Mouse (Mus musculus) midbrain, embryonic 12.5 days (tissue): ENCODE measurements around the gene Kcna5. TPM values are rescaled to one million over a fixed set of nuclear protein-coding genes. Genes with fewer than 3 reads are reported as not detected.

Experiments
- ATAC-seq: fragments of 200-750 bp; cut with Nextera tagmentation; 2 replicates; pipeline ENCODE4 v1.8.0; 2017; ENCODE audit warnings: low read depth, moderate TSS enrichment, moderate library complexity; ENCODE audit not compliant: low FRiP score
- H3K27ac ChIP-seq: fragments of 300-500 bp; sonication (generic); replicated peaks from 2 replicates; pipeline ENCODE4 v1.5.1; 2016; ENCODE audit warnings: mild to moderate bottlenecking
- H3K27me3 ChIP-seq: fragments of 300-500 bp; sonication (generic); 2 replicates; pipeline ENCODE4 v1.6.1; 2016; ENCODE audit warnings: mild to moderate bottlenecking
- H3K36me3 ChIP-seq: fragments of 300-500 bp; sonication (generic); 2 replicates; pipeline ENCODE4 v1.6.1; 2016
- H3K4me1 ChIP-seq: fragments of 300-500 bp; sonication (generic); 2 replicates; pipeline ENCODE4 v1.6.1; 2016
- H3K4me2 ChIP-seq: fragments of 300-500 bp; sonication (generic); replicated peaks from 2 replicates; pipeline ENCODE4 v1.6.1; 2016; ENCODE audit warnings: mild to moderate bottlenecking, moderate library complexity
- H3K4me3 ChIP-seq: fragments of 300-500 bp; sonication (generic); 2 replicates; pipeline ENCODE4 v1.5.1; 2016; ENCODE audit warnings: mild to moderate bottlenecking
- H3K9ac ChIP-seq: fragments of 300-500 bp; sonication (generic); replicated peaks from 2 replicates; pipeline ENCODE4 v1.6.1; 2016; ENCODE audit warnings: mild to moderate bottlenecking, moderate library complexity
- H3K9me3 ChIP-seq: fragments of 300-500 bp; sonication (generic); 2 replicates; pipeline ENCODE4 v1.6.1; 2016; ENCODE audit warnings: mild to moderate bottlenecking
- WGBS: fragments of 180-500 bp; shearing (Covaris S2); methylation state at CpG from one replicate; pipeline ENCODE4 v1.1.7; 2016; 5-methylcytosine and 5-hydroxymethylcytosine counted together
- polyA plus RNA-seq: library from polyadenylated mRNA; unstranded; fragments of >200 nt; fragmentation: Nextera tagmentation; extraction: Ambion mirVana; gene quantifications from 2 replicates; pipeline ENCODE4 v1.2.1, GENCODE M21; 2016

Kcna5 gene
- polyA plus RNA-seq, 1 experiment from 2014 or later = 2.4 TPM

GRCm38 (mm10) chr6:126497173-126497839, 37.9 kb downstream of the Kcna5 start:
- 28% methylated on average over 6 of the region's 6 CpGs for WGBS
- no peak overlapping the region for H3K9ac ChIP-seq
- H3K4me3 ChIP-seq = no peak overlapping the region
- H3K27me3 ChIP-seq = peaks cover 18% of the 10 kb centered on the region
- no peak overlapping the region for H3K4me2 ChIP-seq
- H3K9me3 ChIP-seq = peaks cover 4% of the 10 kb centered on the region; the same call in 1 of the 2 replicates
- H3K4me1 ChIP-seq = peaks cover 5% of the 10 kb centered on the region; the same call in 1 of the 2 replicates
- no peak for ATAC-seq
- no peaks in the 10 kb centered on the region for H3K36me3 ChIP-seq
- no peak overlapping the region for H3K27ac ChIP-seq

- ATAC-seq = no peak
- Histone ChIP-seq H3K4me3 (no peak overlapping the region), H3K27ac (no peak overlapping the region), H3K9ac (no peak overlapping the region), H3K36me3 (no peaks in the 10 kb centered on the region), H3K27me3 (no peaks in the 10 kb centered on the region), H3K4me1 (no peaks in the 10 kb centered on the region; the same call in 1 of the 2 replicates), H3K9me3 (no peaks in the 10 kb centered on the region), H3K4me2 (no peak overlapping the region)
- WGBS = 14% methylated on average over 4 of the region's 4 CpGs
Observed at GRCm38 (mm10) chr6:126487136-126487535, 48.1 kb downstream of the Kcna5 start.

GRCm38 (mm10) chr6:126484887-126485286, 50.3 kb downstream of the Kcna5 start:
- H3K36me3 ChIP-seq = no peaks in the 10 kb centered on the region
- 44% methylated on average over 4 of the region's 4 CpGs for WGBS
- no peak overlapping the region for H3K27ac ChIP-seq
- no peak overlapping the region for H3K4me3 ChIP-seq
- H3K27me3 ChIP-seq = peaks cover 11% of the 10 kb centered on the region; the same call in 1 of the 2 replicates
- no peaks in the 10 kb centered on the region for H3K9me3 ChIP-seq
- no peaks in the 10 kb centered on the region; the same call in 1 of the 2 replicates for H3K4me1 ChIP-seq
- no peak overlapping the region for H3K4me2 ChIP-seq
- no peak for ATAC-seq
- H3K9ac ChIP-seq = no peak overlapping the region

GRCm38 (mm10) chr6:126483264-126483867, 51.8 kb downstream of the Kcna5 start:
- Histone ChIP-seq H3K4me1 (no peaks in the 10 kb centered on the region; the same call in 1 of the 2 replicates), H3K4me3 (no peak overlapping the region), H3K9ac (no peak overlapping the region), H3K27me3 (peaks cover 15% of the 10 kb centered on the region; the same call in 1 of the 2 replicates), H3K27ac (no peak overlapping the region), H3K9me3 (no peaks in the 10 kb centered on the region), H3K4me2 (no peak overlapping the region), H3K36me3 (no peaks in the 10 kb centered on the region)
- no peak for ATAC-seq
- 84% methylated on average over 11 of the region's 11 CpGs for WGBS

Other genes starting within 250 kb of the Kcna5 start
- gene Kcna1, start 111.0 kb upstream of the Kcna5 start, polyA plus RNA-seq = 2.9 and 3.2 TPM in 2 replicates
- gene Kcna6, start 205.3 kb upstream of the Kcna5 start, polyA plus RNA-seq = 7.4 and 7.7 TPM in 2 replicates